Mouse (Mus musculus) 416B (cell line): Measurements from ENCODE around the gene Trarg1.

Experiments
- DNase-seq: peaks from one replicate; pipeline ENCODE4 v3.0.0; 2011; ENCODE audit warnings: low read depth

The Trarg1 gene

GRCm38 (mm10) chr11:76674199-76674598 lies 5.4 kb upstream of the Trarg1 start:
- no peak for DNase-seq

GRCm38 (mm10) chr11:76674704-76675103 lies 4.9 kb upstream of the Trarg1 start:
- DNase-seq = peak; percentile 29

GRCm38 (mm10) chr11:76685604-76686003 lies 6.0 kb downstream of the Trarg1 start:
- no peak for DNase-seq

GRCm38 (mm10) chr11:76692096-76692495 lies 12.5 kb downstream of the Trarg1 start:
- no peak for DNase-seq

- DNase-seq = peak; percentile 36
Measured at GRCm38 (mm10) chr11:76695810-76696209, 16.2 kb downstream of the Trarg1 start.

- no peak for DNase-seq
Measured at GRCm38 (mm10) chr11:76699626-76700025, 20.0 kb downstream of the Trarg1 start.

- DNase-seq = no peak
Measured at GRCm38 (mm10) chr11:76707656-76708055, 28.0 kb downstream of the Trarg1 start.

- no peak for DNase-seq
Measured at GRCm38 (mm10) chr11:76708066-76708465, 28.5 kb downstream of the Trarg1 start.

- DNase-seq = no peak
Measured at GRCm38 (mm10) chr11:76708881-76709280, 29.3 kb downstream of the Trarg1 start.

- DNase-seq = peak; percentile 41
Measured at GRCm38 (mm10) chr11:76709625-76710452, 30.2 kb downstream of the Trarg1 start.

GRCm38 (mm10) chr11:76717000-76717399 lies 37.4 kb downstream of the Trarg1 start:
- no peak for DNase-seq

GRCm38 (mm10) chr11:76723911-76724310 lies 44.3 kb downstream of the Trarg1 start:
- no peak for DNase-seq

- no peak for DNase-seq
Measured at GRCm38 (mm10) chr11:76728093-76728492, 48.5 kb downstream of the Trarg1 start.

- DNase-seq = no peak
Measured at GRCm38 (mm10) chr11:76730650-76731049, 51.0 kb downstream of the Trarg1 start.

GRCm38 (mm10) chr11:76734560-76734959 lies 55.0 kb downstream of the Trarg1 start:
- peak; percentile 84 for DNase-seq

- DNase-seq = peak; percentile 77
Measured at GRCm38 (mm10) chr11:76735753-76736324, 56.2 kb downstream of the Trarg1 start.

GRCm38 (mm10) chr11:76739125-76739524 lies 59.5 kb downstream of the Trarg1 start:
- peak; percentile 61 for DNase-seq

GRCm38 (mm10) chr11:76742511-76742910 lies 62.9 kb downstream of the Trarg1 start:
- no peak for DNase-seq

- DNase-seq = peak; percentile 14
Measured at GRCm38 (mm10) chr11:76744550-76744949, 64.9 kb downstream of the Trarg1 start.

GRCm38 (mm10) chr11:76745921-76746320 lies 66.3 kb downstream of the Trarg1 start:
- peak; percentile 15 for DNase-seq
